Comparison of ENCODE assay signal across 8 mouse cellular contexts in genomic region chr6:6955395-6955763, GRCm38 (mm10). TPM values are rescaled to one million over a fixed set of nuclear protein-coding genes. Genes with fewer than 3 reads are reported as not detected.
DNase-seq lines count a peak whose midpoint lies in the region; ATAC-seq lines count a peak whose summit lies in the region.

No protein-coding gene starts in this region.

- H3K9ac ChIP-seq in kidney, embryonic 15.5 days = no peak overlapping the region
- H3K9ac ChIP-seq in hindbrain, embryonic 14.5 days = peak overlapping the region; percentile 50; the same call in 1 of the 2 replicates
- H3K9ac ChIP-seq in midbrain, embryonic 12.5 days (replicated peaks) = no peak overlapping the region; the same call in 1 of the 2 replicates

- DNase-seq in kidney, postnatal 25 days = no peak
- DNase-seq in c-Kit-positive CD71-negative TER-119-negative erythroid progenitor cells, embryonic 14.5 days (ENCODE audit: low read depth) = peak; percentile 2
- DNase-seq in hindbrain, embryonic 14.5 days (ENCODE audit: low spot score) = no peak
- DNase-seq in yolk sac, embryonic 10.5 days (ENCODE audit: low spot score) = no peak
- DNase-seq in natural killer cell, adult 2 months (ENCODE audit: low spot score in 2 of 2) = no peak
- DNase-seq in gastrocnemius, adult 18-20 months (ENCODE audit: low spot score) = no peak

- WGBS in kidney, embryonic 15.5 days = 47% methylated on average over 6 of the region's 6 CpGs
- 43% methylated on average over 6 of the region's 6 CpGs for WGBS in hindbrain, embryonic 14.5 days
- WGBS in midbrain, embryonic 12.5 days = 47% methylated on average over 6 of the region's 6 CpGs

- peak overlapping the region; percentile 76 for H3K27ac ChIP-seq in kidney, embryonic 15.5 days
- peak overlapping the region; percentile 24; the same call in 1 of the 2 replicates for H3K27ac ChIP-seq in hindbrain, embryonic 14.5 days
- 0 out of 2 replicates have a peak overlapping the region, but pooled peaks have one; percentile 39 for H3K27ac ChIP-seq in midbrain, embryonic 12.5 days (replicated peaks)

- H3K27me3 ChIP-seq in kidney, embryonic 15.5 days = no peaks in the 10 kb centered on the region
- H3K27me3 ChIP-seq in hindbrain, embryonic 14.5 days (ENCODE audit: control insufficient read depth, insufficient read depth, low read length) = no peaks in the 10 kb centered on the region
- H3K27me3 ChIP-seq in midbrain, embryonic 12.5 days = peaks cover 9% of the 10 kb centered on the region; the same call in 1 of the 2 replicates

- ATAC-seq in kidney, embryonic 15.5 days (replicated peaks; ENCODE audit: low FRiP score) = peak; percentile 44
- ATAC-seq in hindbrain, embryonic 14.5 days (ENCODE audit: low FRiP score) = peak; percentile 49
- peak; percentile 44 for ATAC-seq in midbrain, embryonic 12.5 days (ENCODE audit: low FRiP score, low read depth)

- H3K4me2 ChIP-seq in kidney, embryonic 15.5 days = peak overlapping the region; percentile 66
- H3K4me2 ChIP-seq in hindbrain, embryonic 14.5 days (replicated peaks) = peak overlapping the region; percentile 88
- H3K4me2 ChIP-seq in midbrain, embryonic 12.5 days (replicated peaks) = peak overlapping the region; percentile 58

- H3K9me3 ChIP-seq in kidney, embryonic 15.5 days (replicated peaks) = no peaks in the 10 kb centered on the region
- H3K9me3 ChIP-seq in hindbrain, embryonic 14.5 days (ENCODE audit: control insufficient read depth, low read length) = no peaks in the 10 kb centered on the region
- no peaks in the 10 kb centered on the region for H3K9me3 ChIP-seq in midbrain, embryonic 12.5 days

- H3K36me3 ChIP-seq in kidney, embryonic 15.5 days = no peaks in the 10 kb centered on the region
- no peaks in the 10 kb centered on the region for H3K36me3 ChIP-seq in hindbrain, embryonic 14.5 days (replicated peaks; ENCODE audit: control insufficient read depth, insufficient read depth)
- H3K36me3 ChIP-seq in midbrain, embryonic 12.5 days = no peaks in the 10 kb centered on the region

- peak overlapping the region; percentile 73 for H3K4me3 ChIP-seq in kidney, embryonic 15.5 days (replicated peaks)
- peak overlapping the region; percentile 58 for H3K4me3 ChIP-seq in hindbrain, embryonic 14.5 days (replicated peaks; ENCODE audit: low read length)
- peak overlapping the region; percentile 71 for H3K4me3 ChIP-seq in midbrain, embryonic 12.5 days

- H3K4me1 ChIP-seq in kidney, embryonic 15.5 days = peaks cover 7% of the 10 kb centered on the region
- peaks cover 11% of the 10 kb centered on the region for H3K4me1 ChIP-seq in hindbrain, embryonic 14.5 days (replicated peaks; ENCODE audit: control insufficient read depth, insufficient read depth, low read length)
- H3K4me1 ChIP-seq in midbrain, embryonic 12.5 days = peaks cover 5% of the 10 kb centered on the region; the same call in 1 of the 2 replicates

RNA-seq across cellular contexts. Expression of gene Sdhaf3, which starts 0.4 kb away (rescaled TPM):
- 5.3 and 5.7 TPM in 2 replicates for polyA plus RNA-seq in kidney, embryonic 15.5 days (2015; fragmentation: Nextera tagmentation; extraction: Ambion mirVana)
- polyA plus RNA-seq in hindbrain, embryonic 14.5 days (2014; fragmentation: Nextera tagmentation; extraction: Ambion mirVana) = 8.2 and 8.3 TPM in 2 replicates
- polyA plus RNA-seq in midbrain, embryonic 12.5 days (2016; fragmentation: Nextera tagmentation; extraction: Ambion mirVana) = 6.9 and 7.1 TPM in 2 replicates
- total RNA-seq in gastrocnemius, adult 18-20 months (2021) = 1 to 10 TPM; 5.9 to 6.2 TPM

Comparison
In these comparisons a context has a peak if more than half of its experiments do, and no peak if none do; other contexts are left out.
1. H3K27ac ChIP-seq: peak in every context shown above with its lines; median percentile 76 in kidney, embryonic 15.5 days; 39 in midbrain, embryonic 12.5 days; 24 in hindbrain, embryonic 14.5 days.